Mouse (Mus musculus): ENCODE data around the gene S100pbp.

DNA sequence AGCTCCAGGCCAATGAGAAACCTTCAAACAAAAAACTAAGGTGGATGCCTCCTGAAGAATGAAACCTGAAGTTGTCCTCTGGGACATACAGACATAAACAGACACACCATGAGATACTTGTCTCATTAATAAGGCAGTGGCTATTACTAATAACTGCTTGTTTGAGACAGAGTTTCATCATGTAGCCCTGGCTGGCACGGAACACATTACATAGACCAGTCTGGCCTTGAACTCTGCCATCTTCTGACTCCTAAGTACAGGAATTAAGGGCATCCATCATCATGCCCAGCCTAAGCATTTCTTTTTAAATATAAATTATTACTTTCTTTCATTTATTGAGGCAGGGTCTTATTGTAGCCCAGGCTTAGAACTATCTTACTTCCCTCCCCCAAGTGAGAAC is 28.5 kb downstream of the S100pbp start:
- TF ChIP-seq CTCF (IDR thresholded peaks at IDR 0.05) (no peak), EP300 (IDR thresholded peaks at IDR 0.05) (no peak)

Measured in lung, postnatal 0 days (tissue).